Mouse (Mus musculus) C2C12 (cell line): ENCODE measurements at regions not wholly inside any gene's neighbourhood (a gene's known extent, or its start where the extent isn't known, plus 50 kb on each side); places are given as distances from the start of the nearest gene placed in this dataset.

Source experiments
- H3K27me3 ChIP-seq: one replicate; pipeline ENCODE4 v1.6.1; 2011; ENCODE audit not compliant: control insufficient read depth, insufficient read depth, insufficient read length
- H3K36me3 ChIP-seq: one replicate; pipeline ENCODE4 v1.6.1; 2011; ENCODE audit not compliant: control insufficient read depth, insufficient read depth
- H3K4me3 ChIP-seq: one replicate; pipeline ENCODE4 v1.5.1; 2011; ENCODE audit warnings: mild to moderate bottlenecking, control low read depth; ENCODE audit not compliant: poor library complexity, insufficient read depth, severe bottlenecking
- H3K79me2 ChIP-seq: one replicate; pipeline ENCODE4 v1.6.1; 2011; ENCODE audit not compliant: control insufficient read depth, insufficient read depth
- H3K79me3 ChIP-seq: one replicate; pipeline ENCODE4 v1.6.1; 2011; ENCODE audit warnings: low read depth, control low read depth
- H3ac ChIP-seq: one replicate; pipeline ENCODE3; 2011; ENCODE audit warnings: low read depth; ENCODE audit not compliant: control insufficient read depth, insufficient read length
- CEBPB ChIP-seq: IDR thresholded peaks from one replicate; pipeline ENCODE4 v1.6.1; 2011; ENCODE audit warnings: low read depth, mild to moderate bottlenecking, control low read depth, moderate library complexity
- CTCF ChIP-seq: IDR thresholded peaks from one replicate; pipeline ENCODE4 v1.5.1; 2011; ENCODE audit not compliant: control insufficient read depth, insufficient read depth, insufficient read length
- FOSL1 ChIP-seq: IDR thresholded peaks from one replicate; pipeline ENCODE4 v1.8.0; 2011; ENCODE audit warnings: mild to moderate bottlenecking, low read length; ENCODE audit not compliant: poor library complexity, insufficient read depth, severe bottlenecking
- MAX ChIP-seq: IDR thresholded peaks from one replicate; pipeline ENCODE4 v1.6.1; 2011; ENCODE audit warnings: mild to moderate bottlenecking, control low read depth
- MYOD1 ChIP-seq: IDR thresholded peaks from one replicate; pipeline ENCODE4 v1.6.1; 2011; ENCODE audit warnings: low read depth; ENCODE audit not compliant: control insufficient read depth, insufficient read length
- MYOG ChIP-seq: IDR thresholded peaks from one replicate; pipeline ENCODE4 v1.6.1; 2011; ENCODE audit not compliant: control insufficient read depth, insufficient read length; ENCODE audit errors: extremely low read depth
- USF1 ChIP-seq: IDR thresholded peaks from one replicate; pipeline ENCODE4 v1.6.1; 2011; ENCODE audit warnings: low read depth, mild to moderate bottlenecking, control low read depth, moderate library complexity

DNA sequence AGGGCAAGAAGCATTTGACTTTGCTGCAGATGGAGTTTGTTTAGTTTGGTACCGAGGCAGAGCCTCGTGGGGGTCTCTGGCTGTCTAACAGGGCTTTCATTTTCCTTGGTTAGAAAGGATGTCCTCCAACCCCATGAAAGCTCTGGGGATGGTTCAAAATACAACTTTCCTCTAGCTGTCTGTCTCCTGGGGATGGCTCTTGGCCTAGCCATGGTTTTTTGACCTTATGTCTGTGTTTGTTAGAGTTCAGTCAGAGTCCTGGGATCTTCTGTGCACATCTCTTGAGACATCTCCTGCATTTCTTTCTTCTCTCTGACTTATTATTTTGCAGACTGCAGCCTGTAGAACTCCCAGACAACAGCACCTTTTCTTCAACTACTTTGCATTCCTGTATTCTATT lies 186.6 kb upstream of the Gm11042 start:
- Histone ChIP-seq H3ac (no peak overlapping the region), H3K79me3 (no peaks in the 10 kb centered on the region), H3K4me3 (no peak overlapping the region), H3K27me3 (no peaks in the 10 kb centered on the region), H3K36me3 (no peaks in the 10 kb centered on the region), H3K79me2 (no peaks in the 10 kb centered on the region)
- TF ChIP-seq MYOG (no peak), MYOD1 (no peak), FOSL1 (no peak), MAX (no peak), USF1 (no peak)

DNA sequence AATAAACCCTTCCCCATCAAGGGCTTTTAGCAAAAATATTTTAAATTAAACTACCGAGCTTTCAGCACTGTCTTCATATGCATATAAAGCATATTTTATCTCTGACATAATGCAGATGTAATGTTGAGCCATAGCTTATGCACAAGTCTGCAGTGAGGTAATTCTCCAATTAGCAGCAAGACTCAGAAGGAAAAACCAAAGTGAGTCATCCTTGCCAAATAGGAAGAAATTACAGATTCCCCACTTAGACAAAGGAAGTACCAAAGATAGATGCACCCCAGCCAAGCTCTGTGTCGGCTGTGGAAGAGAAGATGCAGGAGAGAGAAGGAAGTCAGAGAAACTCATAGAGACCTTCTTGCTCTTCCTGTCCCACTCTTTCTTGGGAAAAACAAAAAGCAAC lies 161.4 kb upstream of the Gm11042 start:
- no peaks in the 10 kb centered on the region for H3K79me2 ChIP-seq
- no peaks in the 10 kb centered on the region for H3K27me3 ChIP-seq
- no peak overlapping the region for H3K4me3 ChIP-seq
- no peaks in the 10 kb centered on the region for H3K36me3 ChIP-seq
- H3K79me3 ChIP-seq = no peaks in the 10 kb centered on the region
- TF ChIP-seq USF1 = no peak
- no peak for TF ChIP-seq CTCF
- TF ChIP-seq MAX = no peak
- no peak for TF ChIP-seq MYOG
- no peak for TF ChIP-seq MYOD1
- no peak for TF ChIP-seq FOSL1
- TF ChIP-seq CEBPB = no peak
- H3ac ChIP-seq = no peak overlapping the region

DNA sequence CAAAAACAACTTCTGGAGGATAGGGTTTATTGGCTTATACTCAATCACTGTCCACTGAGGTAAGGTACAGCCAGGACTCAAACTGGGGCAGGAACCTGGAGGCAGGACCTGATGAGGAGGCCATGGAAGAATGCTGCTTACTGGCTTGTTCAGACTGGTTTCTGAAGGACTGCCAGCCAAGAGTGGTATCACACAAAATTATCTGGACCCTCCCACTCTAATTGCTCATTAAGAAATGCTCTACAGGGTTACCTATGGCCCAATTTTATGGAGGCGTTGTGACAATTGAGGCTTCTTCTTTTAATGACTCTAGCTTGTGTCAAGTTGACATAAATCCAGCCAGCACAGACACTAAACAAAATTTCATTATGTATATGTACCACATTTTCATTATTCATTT lies 158.5 kb upstream of the Gm11042 start:
- Histone ChIP-seq H3K79me2 (no peaks in the 10 kb centered on the region), H3K36me3 (no peaks in the 10 kb centered on the region), H3K27me3 (no peaks in the 10 kb centered on the region), H3K79me3 (no peaks in the 10 kb centered on the region), H3ac (no peak overlapping the region), H3K4me3 (no peak overlapping the region)
- no peak for TF ChIP-seq MYOG
- no peak for TF ChIP-seq MAX
- no peak for TF ChIP-seq FOSL1
- TF ChIP-seq MYOD1 = no peak
- no peak for TF ChIP-seq USF1
- TF ChIP-seq CEBPB = no peak

- Histone ChIP-seq H3ac (no peak overlapping the region), H3K79me2 (no peaks in the 10 kb centered on the region), H3K27me3 (no peaks in the 10 kb centered on the region), H3K36me3 (no peaks in the 10 kb centered on the region), H3K79me3 (no peaks in the 10 kb centered on the region), H3K4me3 (no peak overlapping the region)
- TF ChIP-seq MYOD1 (no peak), USF1 (no peak), FOSL1 (no peak), CTCF (no peak), MYOG (no peak), MAX (no peak), CEBPB (no peak)
Measured at GRCm38 (mm10) chr12:74458521-74458920, 142.3 kb upstream of the Gm11042 start.

DNA sequence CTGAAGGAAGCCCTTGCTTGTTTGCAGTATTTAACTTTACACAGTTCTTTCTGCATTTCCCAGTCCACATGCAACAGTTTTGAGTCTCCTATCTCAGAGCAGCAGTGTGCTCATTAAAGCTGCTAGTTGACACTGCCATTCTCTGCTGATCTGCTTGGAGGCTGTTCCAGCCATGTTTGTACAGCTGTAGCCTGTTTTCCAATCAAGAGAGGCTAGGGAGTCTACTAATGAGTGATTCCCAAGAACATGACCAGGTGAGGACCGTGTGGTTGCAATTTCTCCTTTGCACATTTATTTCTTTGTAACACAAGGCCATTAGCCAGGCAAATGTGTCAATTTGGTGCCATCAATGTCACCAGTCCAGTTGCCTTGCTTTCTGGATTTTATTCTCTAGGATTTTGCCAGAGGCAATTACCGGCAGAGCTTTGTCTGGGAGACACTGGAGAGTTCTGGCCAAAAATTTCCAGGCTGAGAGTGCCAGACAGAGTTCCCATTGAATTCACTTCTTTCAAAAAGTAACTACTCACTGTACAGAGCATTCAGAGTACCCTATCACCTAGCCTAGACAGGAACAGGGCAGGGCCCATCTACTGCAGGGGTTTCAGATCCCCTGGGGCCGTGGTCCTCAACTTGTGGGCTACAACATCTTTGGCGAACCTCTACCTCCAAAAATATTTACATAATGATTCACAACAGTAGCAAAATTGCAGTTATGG lies 136.3 kb upstream of the Gm11042 start:
- TF ChIP-seq FOSL1 (no peak), CTCF (no peak), CEBPB (no peak), MAX (no peak), MYOD1 (no peak), MYOG (no peak), USF1 (no peak)
- no peaks in the 10 kb centered on the region for H3K36me3 ChIP-seq
- no peak overlapping the region for H3ac ChIP-seq
- no peaks in the 10 kb centered on the region for H3K79me3 ChIP-seq
- no peak overlapping the region for H3K4me3 ChIP-seq
- H3K79me2 ChIP-seq = no peaks in the 10 kb centered on the region
- H3K27me3 ChIP-seq = no peaks in the 10 kb centered on the region

GRCm38 (mm10) chr12:74448248-74448647 lies 132.1 kb upstream of the Gm11042 start:
- no peak overlapping the region for H3ac ChIP-seq
- no peaks in the 10 kb centered on the region for H3K27me3 ChIP-seq
- H3K79me2 ChIP-seq = no peaks in the 10 kb centered on the region
- no peaks in the 10 kb centered on the region for H3K36me3 ChIP-seq
- no peaks in the 10 kb centered on the region for H3K79me3 ChIP-seq
- TF ChIP-seq MAX = no peak
- no peak for TF ChIP-seq MYOG
- TF ChIP-seq CTCF = no peak
- no peak for TF ChIP-seq MYOD1
- no peak for TF ChIP-seq FOSL1
- no peak for TF ChIP-seq USF1
- TF ChIP-seq CEBPB = no peak
- no peak overlapping the region for H3K4me3 ChIP-seq
